28 mouse cellular contexts compared by ENCODE assay signal in the genomic region with DNA sequence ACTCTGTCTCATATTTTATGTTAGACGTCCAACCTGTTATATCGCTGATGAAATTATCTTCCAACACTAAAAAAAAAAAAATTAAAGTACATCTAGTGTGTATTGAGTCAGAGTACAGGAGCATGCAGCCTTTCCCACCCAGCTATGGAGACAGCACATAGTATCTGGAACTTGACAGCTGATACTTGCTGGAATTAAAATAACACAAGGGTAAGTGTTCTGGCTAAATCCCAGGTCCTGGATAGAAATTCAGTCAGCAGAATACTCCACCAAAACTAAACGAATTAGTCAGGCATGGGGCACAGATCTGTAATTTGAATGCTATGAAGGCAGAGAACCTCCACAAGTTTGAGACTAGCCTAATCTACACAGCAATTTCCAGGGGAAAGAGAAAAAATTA. TPM values are rescaled to one million over a fixed set of nuclear protein-coding genes. Genes with fewer than 3 reads are reported as not detected.
DNase-seq lines count a peak whose midpoint lies in the region; ATAC-seq and TF ChIP-seq lines count a peak whose summit lies in the region.
"Had no signal": no experiment of that assay in that cellular context is flagged by ENCODE, and none has a peak within 500 bp of the region (broad histone marks: within the 10 kb centered on the region; RNA-seq: fewer than 3 reads in every experiment).

No protein-coding gene starts in this region.

- DNase-seq in embryonic facial prominence, embryonic 14.5 days (ENCODE audit: low spot score): peak; percentile 79
- no peak for DNase-seq in embryonic facial prominence, embryonic 10.5 days (ENCODE audit: low spot score)
- DNase-seq in heart, adult 8-10 months (ENCODE audit: low spot score): peak; percentile 13
- peak; percentile 57 for DNase-seq in heart, postnatal 0 days (ENCODE audit: low spot score)
- no peak for DNase-seq in heart, adult 9 months (ENCODE audit: low spot score in 2 of 2)
- DNase-seq in layer of hippocampus, postnatal 10 days (ENCODE audit: low spot score in 2 of 2): no peak
- DNase-seq: adrenal gland, postnatal 10 days; cerebellum, adult 8-10 months; cerebellum, postnatal 25 days; gastrocnemius, postnatal 36 days; kidney, adult 9 months; kidney, postnatal 10 days; lung, postnatal 4 days; right cerebral cortex, postnatal 4 days; thymus, postnatal 4 days had no signal

- H3K27ac ChIP-seq in embryonic facial prominence, embryonic 14.5 days (replicated peaks; ENCODE audit: low read depth, low read length): no peak overlapping the region
- H3K27ac ChIP-seq in embryonic facial prominence, embryonic 10.5 days (replicated peaks): no peak overlapping the region
- H3K27ac ChIP-seq in heart, embryonic 12.5 days (ENCODE audit: poor library complexity, severe bottlenecking): no peak overlapping the region
- peak overlapping the region; percentile 63 for H3K27ac ChIP-seq in heart, postnatal 0 days (ENCODE audit: low read depth)
- H3K27ac ChIP-seq: hindbrain, embryonic 14.5 days; limb, embryonic 12.5 days; lung, embryonic 15.5 days; midbrain, embryonic 12.5 days; neural tube, embryonic 13.5 days had no signal

- 54% methylated on average over 3 of the region's 3 CpGs for WGBS in embryonic facial prominence, embryonic 14.5 days
- 86% methylated on average over 3 of the region's 3 CpGs for WGBS in embryonic facial prominence, embryonic 10.5 days
- WGBS in heart, embryonic 12.5 days: 64% methylated on average over 3 of the region's 3 CpGs
- WGBS in heart, postnatal 0 days: 37% methylated on average over 3 of the region's 3 CpGs

- H3K79me2 ChIP-seq in myocyte (ENCODE audit: control insufficient read depth, insufficient read depth): peaks cover 97% of the 10 kb centered on the region

- ATAC-seq in embryonic facial prominence, embryonic 14.5 days (ENCODE audit: low read depth): peak; percentile 68
- ATAC-seq in heart, embryonic 12.5 days (ENCODE audit: insufficient number of reproducible peaks, low FRiP score): no peak
- peak; percentile 78 for ATAC-seq in heart, postnatal 0 days (ENCODE audit: insufficient read depth, low read depth)
- ATAC-seq: forebrain, embryonic 16.5 days; intestine, postnatal 0 days had no signal

- no peak overlapping the region for H3K9ac ChIP-seq in embryonic facial prominence, embryonic 14.5 days (ENCODE audit: low read depth, low read length)
- no peak overlapping the region for H3K9ac ChIP-seq in heart, embryonic 12.5 days
- H3K9ac ChIP-seq in heart, postnatal 0 days (replicated peaks; ENCODE audit: low read depth, low read length): 0 out of 2 replicates have a peak overlapping the region, but pooled peaks have one; percentile 1
- H3K9ac ChIP-seq: hindbrain, embryonic 14.5 days; limb, embryonic 12.5 days; lung, embryonic 15.5 days; midbrain, embryonic 12.5 days; neural tube, embryonic 13.5 days had no signal

- peaks cover 22% of the 10 kb centered on the region for H3K4me1 ChIP-seq in embryonic facial prominence, embryonic 14.5 days (ENCODE audit: control insufficient read depth, insufficient read depth, low read length)
- peaks cover 10% of the 10 kb centered on the region; the same call in 1 of the 2 replicates for H3K4me1 ChIP-seq in embryonic facial prominence, embryonic 10.5 days
- peaks cover 34% of the 10 kb centered on the region for H3K4me1 ChIP-seq in heart, embryonic 12.5 days (replicated peaks)
- peaks cover 32% of the 10 kb centered on the region for H3K4me1 ChIP-seq in heart, postnatal 0 days (ENCODE audit: control insufficient read depth, insufficient read depth)

- H3K27me3 ChIP-seq in embryonic facial prominence, embryonic 14.5 days (replicated peaks; ENCODE audit: control insufficient read depth, insufficient read depth, low read length): no peaks in the 10 kb centered on the region
- H3K27me3 ChIP-seq in embryonic facial prominence, embryonic 10.5 days (replicated peaks; ENCODE audit: low read depth, poor library complexity, severe bottlenecking): no peaks in the 10 kb centered on the region
- H3K27me3 ChIP-seq in heart, embryonic 12.5 days (replicated peaks): no peaks in the 10 kb centered on the region
- no peaks in the 10 kb centered on the region for H3K27me3 ChIP-seq in heart, postnatal 0 days (ENCODE audit: control insufficient read depth, insufficient read depth, low read length)
- H3K27me3 ChIP-seq in myocyte (ENCODE audit: control insufficient read depth, insufficient read depth, insufficient read length): no peaks in the 10 kb centered on the region
- H3K27me3 ChIP-seq: CH12.LX; limb, embryonic 12.5 days; lung, embryonic 15.5 days; megakaryocyte, embryonic 14.5 days; midbrain, embryonic 12.5 days; neural tube, embryonic 13.5 days had no signal

- H3K9me3 ChIP-seq in embryonic facial prominence, embryonic 14.5 days (ENCODE audit: control insufficient read depth, low read length): no peaks in the 10 kb centered on the region
- no peaks in the 10 kb centered on the region for H3K9me3 ChIP-seq in embryonic facial prominence, embryonic 10.5 days
- H3K9me3 ChIP-seq in heart, embryonic 12.5 days (replicated peaks): no peaks in the 10 kb centered on the region
- no peaks in the 10 kb centered on the region for H3K9me3 ChIP-seq in heart, postnatal 0 days (replicated peaks; ENCODE audit: control insufficient read depth, low read length)
- H3K9me3 ChIP-seq: limb, embryonic 12.5 days; lung, embryonic 15.5 days; megakaryocyte, embryonic 14.5 days; midbrain, embryonic 12.5 days; neural tube, embryonic 13.5 days had no signal

- no peak overlapping the region for H3ac ChIP-seq in myocyte (ENCODE audit: control insufficient read depth, insufficient read length)

- no peak overlapping the region for H3K4me2 ChIP-seq in embryonic facial prominence, embryonic 14.5 days (ENCODE audit: low read depth, low read length)
- no peak overlapping the region for H3K4me2 ChIP-seq in heart, embryonic 12.5 days
- H3K4me2 ChIP-seq in heart, postnatal 0 days (ENCODE audit: low read depth, low read length): peak overlapping the region; percentile 26; the same call in 1 of the 2 replicates
- peak overlapping the region; percentile 3 for H3K4me2 ChIP-seq in myocyte (ENCODE audit: low read depth)
- H3K4me2 ChIP-seq: hindbrain, embryonic 14.5 days; limb, embryonic 12.5 days; liver, embryonic 11.5 days; lung, embryonic 15.5 days; midbrain, embryonic 12.5 days; neural tube, embryonic 13.5 days had no signal

- H3K36me3 ChIP-seq in embryonic facial prominence, embryonic 14.5 days (ENCODE audit: control insufficient read depth, insufficient read depth, low read length): no peaks in the 10 kb centered on the region
- no peaks in the 10 kb centered on the region for H3K36me3 ChIP-seq in embryonic facial prominence, embryonic 10.5 days (replicated peaks)
- H3K36me3 ChIP-seq in heart, embryonic 12.5 days: no peaks in the 10 kb centered on the region
- H3K36me3 ChIP-seq in heart, postnatal 0 days (replicated peaks; ENCODE audit: control insufficient read depth, insufficient read depth, low read length): no peaks in the 10 kb centered on the region
- H3K36me3 ChIP-seq in myocyte (ENCODE audit: control insufficient read depth, insufficient read depth): no peaks in the 10 kb centered on the region
- H3K36me3 ChIP-seq: limb, embryonic 12.5 days; lung, embryonic 15.5 days; midbrain, embryonic 12.5 days; neural tube, embryonic 13.5 days had no signal

- TF ChIP-seq CTCF in heart, postnatal 0 days (IDR thresholded peaks at IDR 0.05; ENCODE audit: low read depth): no peak

- no peak for TF ChIP-seq POLR2A in myocyte (IDR thresholded peaks at IDR 0.05; ENCODE audit: insufficient read length, low read depth)

- no peak for TF ChIP-seq EP300 in heart, postnatal 0 days (IDR thresholded peaks at IDR 0.05; ENCODE audit: low read depth)

- H3K4me3 ChIP-seq in embryonic facial prominence, embryonic 14.5 days (ENCODE audit: low read depth, low read length): no peak overlapping the region
- H3K4me3 ChIP-seq in embryonic facial prominence, embryonic 10.5 days: no peak overlapping the region
- H3K4me3 ChIP-seq in heart, embryonic 12.5 days: no peak overlapping the region
- H3K4me3 ChIP-seq in heart, postnatal 0 days (ENCODE audit: low read depth, low read length): no peak overlapping the region
- no peak overlapping the region for H3K4me3 ChIP-seq in myocyte
- H3K4me3 ChIP-seq: erythroblast, embryonic 14.5 days; limb, embryonic 12.5 days; lung, embryonic 15.5 days; megakaryocyte, embryonic 14.5 days; midbrain, embryonic 12.5 days; neural tube, embryonic 13.5 days had no signal

TF ChIP-seq in myocyte, 11 proteins besides CTCF, POLR2A, EP300 and RAD21:
- TF ChIP-seq REST (IDR thresholded peaks at IDR 0.05; ENCODE audit: insufficient read depth, insufficient read length) (no peak), MYOD1 (IDR thresholded peaks at IDR 0.05; ENCODE audit: control insufficient read depth in 1 of 3, insufficient read length in 2 of 3, low read depth in 2 of 3) (peak in 1 of 3 experiments; percentile 12), MAX (IDR thresholded peaks at IDR 0.05; ENCODE audit: low read depth) (no peak), MYOG (IDR thresholded peaks at IDR 0.05; ENCODE audit: control insufficient read depth in 1 of 3, insufficient read depth in 1 of 3, insufficient read length in 2 of 3, low read depth in 2 of 3) (no peak)

RNA-seq across cellular contexts. Expression of a gene that starts 30.9 kb away (rescaled TPM):
- 13.7 and 14.4 TPM in 2 replicates for polyA plus RNA-seq in embryonic facial prominence, embryonic 14.5 days (2014; fragmentation: Nextera tagmentation; extraction: Ambion mirVana)
- polyA plus RNA-seq in embryonic facial prominence, embryonic 10.5 days (2016; fragmentation: Nextera tagmentation; extraction: Ambion mirVana): 11.7 and 12.7 TPM in 2 replicates
- total RNA-seq in heart, adult 8-10 months (2022): 1 to 10 TPM; 6.7 to 9.6 (median 7.6) TPM
- polyA plus RNA-seq in heart, embryonic 12.5 days (2016; fragmentation: Nextera tagmentation; extraction: Ambion mirVana): 11.6 and 11.7 TPM in 2 replicates
- 9.0 and 16.1 TPM in 2 replicates for total RNA-seq in heart, postnatal 0 days (2014; rRNA removed; ENCODE audit: low replicate concordance)
- polyA plus RNA-seq in heart, postnatal 0 days (2015; fragmentation: Nextera tagmentation; extraction: Ambion mirVana): 3.3 and 3.5 TPM in 2 replicates
- polyA plus RNA-seq in myocyte (2012; fragmentation: generic; extraction: Trizol): 16.2 TPM
- 10 to 100 TPM; 48.8 to 51.9 TPM for total RNA-seq in layer of hippocampus, postnatal 10 days (2021)

RNA-seq across cellular contexts. Expression of a gene that starts 31.1 kb away (rescaled TPM):
- 552 and 561 TPM in 2 replicates for polyA plus RNA-seq in embryonic facial prominence, embryonic 14.5 days (2014; fragmentation: Nextera tagmentation; extraction: Ambion mirVana)
- 452 and 456 TPM in 2 replicates for polyA plus RNA-seq in embryonic facial prominence, embryonic 10.5 days (2016; fragmentation: Nextera tagmentation; extraction: Ambion mirVana)
- 100 to 1,000 TPM; 133 to 136 (median 134) TPM for total RNA-seq in heart, adult 8-10 months (2022)
- polyA plus RNA-seq in heart, embryonic 12.5 days (2016; fragmentation: Nextera tagmentation; extraction: Ambion mirVana): 405 and 413 TPM in 2 replicates
- 245 and 260 TPM in 2 replicates for total RNA-seq in heart, postnatal 0 days (2014; rRNA removed; ENCODE audit: low replicate concordance)
- 416 and 439 TPM in 2 replicates for polyA plus RNA-seq in heart, postnatal 0 days (2015; fragmentation: Nextera tagmentation; extraction: Ambion mirVana)
- polyA plus RNA-seq in myocyte (2012; fragmentation: generic; extraction: Trizol): 264 TPM
- 100 to 1,000 TPM; 293 to 294 TPM for total RNA-seq in layer of hippocampus, postnatal 10 days (2021)

Comparison
In these comparisons a context has a peak if more than half of its experiments do, and no peak if none do; other contexts are left out.
1. DNase-seq: peak in embryonic facial prominence, embryonic 14.5 days (single experiment), heart, adult 8-10 months (single experiment) and heart, postnatal 0 days (single experiment); none in embryonic facial prominence, embryonic 10.5 days (single experiment), heart, adult 9 months (0 of 2) and layer of hippocampus, postnatal 10 days (0 of 2).
2. H3K4me2 ChIP-seq: peak in heart, postnatal 0 days (single experiment) and myocyte (single experiment); none in embryonic facial prominence, embryonic 14.5 days (single experiment) and heart, embryonic 12.5 days (single experiment).